Mouse (Mus musculus) stomach, postnatal 0 days (tissue): ENCODE results near the gene H2afv. TPM values are rescaled to one million over a fixed set of nuclear protein-coding genes. Genes with fewer than 3 reads are reported as not detected.
A peak's percentile ranks its signal among the peaks of the same experiment; 100 is the strongest.

Experiments used
- ATAC-seq: fragments of 200-750 bp; cut with Nextera tagmentation; 2 replicates; pipeline ENCODE4 v1.8.0; 2017; ENCODE audit not compliant: low FRiP score, low TSS enrichment
- DNase-seq: peaks from one replicate; pipeline ENCODE4 v3.0.0-alpha.2; 2016; ENCODE audit warnings: low spot score
- H3K27ac ChIP-seq: fragments of 300-500 bp; sonication (generic); replicated peaks from 2 replicates; pipeline ENCODE4 v1.5.1; 2014; ENCODE audit warnings: mild to moderate bottlenecking, control low read depth
- H3K27me3 ChIP-seq: fragments of 300-500 bp; sonication (generic); 2 replicates; pipeline ENCODE4 v1.6.1; 2014; ENCODE audit warnings: low read length; ENCODE audit not compliant: control insufficient read depth, insufficient read depth
- H3K36me3 ChIP-seq: fragments of 300-500 bp; sonication (generic); 2 replicates; pipeline ENCODE4 v1.6.1; 2014; ENCODE audit warnings: low read length, mixed read lengths; ENCODE audit not compliant: control insufficient read depth, insufficient read depth
- H3K4me1 ChIP-seq: fragments of 300-500 bp; sonication (generic); replicated peaks from 2 replicates; pipeline ENCODE4 v1.6.1; 2014; ENCODE audit warnings: antibody characterized with exemption; ENCODE audit not compliant: control insufficient read depth, insufficient read depth
- H3K4me2 ChIP-seq: fragments of 300-500 bp; sonication (generic); replicated peaks from 2 replicates; pipeline ENCODE4 v1.6.1; 2014; ENCODE audit warnings: low read depth, mild to moderate bottlenecking, control low read depth, moderate library complexity
- H3K4me3 ChIP-seq: fragments of 300-500 bp; sonication (generic); 2 replicates; pipeline ENCODE4 v1.5.1; 2014; ENCODE audit warnings: low read depth, low read length, control low read depth
- H3K9ac ChIP-seq: fragments of 300-500 bp; sonication (generic); 2 replicates; pipeline ENCODE4 v1.6.1; 2014; ENCODE audit warnings: mild to moderate bottlenecking, low read length, control low read depth, mixed read lengths
- H3K9me3 ChIP-seq: fragments of 300-500 bp; sonication (generic); 2 replicates; pipeline ENCODE4 v1.6.1; 2016; ENCODE audit warnings: low read length; ENCODE audit not compliant: control insufficient read depth
- CTCF ChIP-seq: IDR thresholded peaks from 2 replicates; pipeline ENCODE4 v1.5.1; 2016; ENCODE audit warnings: antibody characterized with exemption, low read depth, mild to moderate bottlenecking, moderate library complexity
- EP300 ChIP-seq: optimal IDR thresholded peaks from 2 replicates; pipeline ENCODE3; 2016; ENCODE audit warnings: antibody characterized with exemption
- WGBS: fragments of 180-500 bp; shearing (Covaris S2); extraction: QIAGEN DNeasy Blood & Tissue Kit; methylation state at CpG from one replicate; pipeline ENCODE4 v1.1.7; 2014; 5-methylcytosine and 5-hydroxymethylcytosine counted together
- polyA plus RNA-seq: library from polyadenylated mRNA; unstranded; fragments of >200 nt; fragmentation: Nextera tagmentation; extraction: Ambion mirVana; gene quantifications from 2 replicates; pipeline ENCODE4 v1.2.1, GENCODE M21; 2015

H2afv gene
- polyA plus RNA-seq, 1 experiment from 2014 or later: 198 TPM

DNA sequence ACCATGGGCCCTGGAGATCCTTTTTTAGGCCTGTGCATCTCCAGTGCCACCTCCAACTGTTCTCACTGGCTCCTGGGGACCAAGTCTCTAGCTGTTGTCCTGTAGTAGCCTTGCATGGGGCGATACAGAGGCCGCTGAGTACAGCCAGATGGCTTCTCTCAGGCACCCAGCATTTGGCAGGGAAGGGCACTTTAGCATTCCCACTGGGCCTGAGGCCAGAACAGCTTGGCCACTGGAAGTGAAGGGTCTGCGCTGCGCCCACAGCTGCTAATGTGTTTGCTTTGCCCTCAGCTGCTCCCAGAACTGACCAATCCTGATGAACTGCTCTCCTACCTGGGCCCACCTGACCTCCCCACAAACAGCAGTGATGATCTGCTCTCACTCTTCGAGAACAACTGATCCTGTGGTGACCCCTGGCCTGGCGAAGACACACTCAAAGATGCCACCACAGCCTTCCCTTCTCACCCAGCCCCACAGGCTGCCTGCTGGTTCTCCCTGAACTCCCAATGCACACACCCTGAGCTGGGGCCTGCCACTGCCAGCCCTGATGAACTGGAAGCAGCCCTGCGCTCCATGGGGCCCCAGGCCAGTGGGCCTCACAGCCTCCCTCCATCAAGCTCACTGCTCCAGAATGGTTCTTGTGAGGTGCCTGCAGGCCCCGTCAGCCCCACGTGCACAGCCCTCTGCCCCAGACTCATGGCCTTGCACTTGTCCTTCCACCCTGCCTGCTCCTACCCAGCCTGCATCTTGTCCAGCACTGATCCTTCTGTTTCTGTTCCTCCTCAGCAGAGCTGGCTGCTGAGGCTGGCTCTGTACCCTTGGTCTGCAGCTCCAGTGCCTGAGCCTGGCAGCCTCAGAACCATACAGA lies 39.3 kb downstream of the H2afv start:
- H3K9me3 ChIP-seq: no peaks in the 10 kb centered on the region
- peak overlapping the region; percentile 91 for H3K27ac ChIP-seq
- TF ChIP-seq EP300 (no peak), CTCF (no peak)
- no peak overlapping the region for H3K4me3 ChIP-seq
- DNase-seq (peak; percentile 49), ATAC-seq (no peak; the same call in 1 of the 2 replicates)
- H3K36me3 ChIP-seq: peaks cover 36% of the 10 kb centered on the region
- H3K4me2 ChIP-seq: no peak overlapping the region
- no peaks in the 10 kb centered on the region for H3K27me3 ChIP-seq
- H3K4me1 ChIP-seq: peaks cover 19% of the 10 kb centered on the region
- no peak overlapping the region for H3K9ac ChIP-seq
- 54% methylated on average over 9 of the region's 9 CpGs for WGBS

DNA sequence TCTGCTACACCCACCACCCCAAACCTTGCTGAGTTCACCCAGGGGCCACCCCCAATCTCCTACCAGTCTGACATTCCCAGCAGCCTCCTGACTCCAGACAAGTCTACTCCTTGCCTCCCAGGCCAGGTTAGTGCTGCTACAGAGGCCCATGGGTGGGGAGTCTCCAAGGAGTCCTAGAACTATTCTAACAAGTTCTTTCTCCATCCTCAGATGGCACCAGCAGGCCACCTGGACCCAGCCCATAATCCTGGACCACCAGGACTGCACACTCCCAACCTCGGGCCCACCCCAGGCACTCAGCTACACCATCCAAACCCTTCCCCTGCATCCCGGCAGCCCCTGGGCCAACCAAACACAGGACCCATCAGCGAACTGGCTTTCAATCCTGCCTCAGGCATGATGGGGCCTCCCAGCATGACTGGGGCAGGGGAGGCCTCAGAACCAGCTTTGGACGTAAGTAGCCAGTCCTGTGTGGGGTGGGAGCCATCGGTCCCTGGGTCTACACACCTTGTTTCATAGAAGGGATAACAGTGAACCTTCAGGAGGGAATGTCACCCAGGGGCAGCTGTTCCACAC lies 40.3 kb downstream of the H2afv start:
- Histone ChIP-seq H3K4me1 (peaks cover 19% of the 10 kb centered on the region), H3K27ac (peak overlapping the region; percentile 91), H3K4me2 (no peak overlapping the region), H3K9me3 (no peaks in the 10 kb centered on the region), H3K9ac (0 out of 2 replicates have a peak overlapping the region, but pooled peaks have one; percentile 8), H3K36me3 (peaks cover 41% of the 10 kb centered on the region), H3K4me3 (no peak overlapping the region), H3K27me3 (no peaks in the 10 kb centered on the region)
- ATAC-seq: no peak
- 90% methylated on average over 5 of the region's 5 CpGs for WGBS
- TF ChIP-seq CTCF: no peak
- TF ChIP-seq EP300: no peak
- no peak for DNase-seq

DNA sequence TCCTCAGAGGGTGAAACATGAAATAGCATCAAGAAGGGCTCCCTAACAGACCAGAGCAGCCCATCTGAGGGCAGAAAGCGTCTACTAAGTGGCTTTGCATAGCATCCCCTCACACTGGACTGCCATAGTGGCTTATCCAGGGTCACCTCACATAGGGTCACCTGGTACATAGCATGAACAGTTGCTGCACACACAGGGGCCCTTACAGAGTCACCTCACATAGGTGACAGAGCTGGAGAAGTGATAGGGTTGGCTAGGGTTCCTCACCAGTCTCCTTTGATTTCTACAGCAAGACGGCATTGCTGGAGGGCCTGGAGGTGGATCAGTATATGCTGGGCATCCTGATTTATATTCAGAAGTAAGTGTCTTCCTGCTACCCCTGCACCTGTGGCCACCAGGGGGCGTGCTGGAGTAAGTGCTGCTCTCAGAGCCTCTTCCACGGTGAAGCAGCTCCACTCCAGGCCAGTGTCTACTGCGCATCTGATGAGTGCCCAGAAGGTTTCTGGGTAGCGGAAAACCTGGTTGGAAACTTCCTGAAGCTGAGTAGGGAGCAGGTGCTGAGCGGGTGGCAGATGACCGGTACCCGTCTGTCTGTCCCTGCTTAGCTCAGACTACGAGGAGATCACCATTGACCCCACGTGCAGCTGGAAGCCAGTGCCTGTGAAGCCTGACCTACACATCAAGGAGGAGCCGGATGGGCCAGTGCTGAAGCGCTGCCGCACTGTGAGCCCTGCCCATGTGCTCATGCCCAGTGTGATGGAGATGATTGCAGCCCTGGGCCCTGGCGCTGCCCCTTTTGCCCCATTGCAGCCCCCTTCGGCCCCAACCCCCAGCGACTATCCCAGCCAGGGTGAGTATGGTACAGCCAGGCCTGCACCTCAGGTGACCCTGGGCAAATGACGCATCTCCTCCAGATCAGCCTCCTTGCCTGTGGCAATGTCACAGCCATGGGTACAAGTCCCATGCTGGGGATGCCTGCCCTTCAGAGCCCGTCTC lies 41.4 kb downstream of the H2afv start:
- H3K4me1 ChIP-seq: peaks cover 19% of the 10 kb centered on the region
- peaks cover 47% of the 10 kb centered on the region for H3K36me3 ChIP-seq
- TF ChIP-seq CTCF: peak; percentile 84
- no peak for TF ChIP-seq EP300
- no peak overlapping the region for H3K9ac ChIP-seq
- H3K4me3 ChIP-seq: no peak overlapping the region
- no peak overlapping the region for H3K4me2 ChIP-seq
- no peak overlapping the region for H3K27ac ChIP-seq
- DNase-seq: peak; percentile 81
- WGBS: 86% methylated on average over 19 of the region's 19 CpGs
- no peak for ATAC-seq
- H3K9me3 ChIP-seq: no peaks in the 10 kb centered on the region
- no peaks in the 10 kb centered on the region for H3K27me3 ChIP-seq

DNA sequence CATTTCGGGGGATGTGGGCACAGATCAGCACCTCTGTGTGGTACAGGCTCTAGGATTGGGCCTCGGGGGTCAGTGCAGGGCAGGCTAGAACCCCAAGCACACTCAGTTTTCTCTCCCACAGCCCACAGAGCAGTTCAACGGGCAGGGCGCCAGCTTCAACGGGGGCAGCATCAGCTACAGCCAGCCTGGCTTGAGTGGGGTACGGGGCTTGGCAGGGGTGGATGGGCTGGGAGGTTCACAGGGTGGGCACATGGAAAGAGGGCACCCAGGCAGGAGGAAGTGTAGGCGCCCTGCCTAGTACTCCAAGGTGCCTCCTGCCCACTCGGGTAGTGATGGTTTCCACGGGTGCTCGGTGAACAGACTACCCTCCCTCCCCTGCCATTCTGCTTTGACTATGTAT lies 46.1 kb downstream of the H2afv start:
- ATAC-seq: no peak
- H3K27ac ChIP-seq: no peak overlapping the region
- no peaks in the 10 kb centered on the region for H3K27me3 ChIP-seq
- no peak overlapping the region for H3K4me3 ChIP-seq
- no peaks in the 10 kb centered on the region for H3K4me1 ChIP-seq
- peaks cover 45% of the 10 kb centered on the region for H3K36me3 ChIP-seq
- no peak for DNase-seq
- H3K4me2 ChIP-seq: no peak overlapping the region
- TF ChIP-seq CTCF (no peak), EP300 (no peak)
- H3K9me3 ChIP-seq: no peaks in the 10 kb centered on the region
- H3K9ac ChIP-seq: no peak overlapping the region
- WGBS: 93% methylated on average over 10 of the region's 10 CpGs

DNA sequence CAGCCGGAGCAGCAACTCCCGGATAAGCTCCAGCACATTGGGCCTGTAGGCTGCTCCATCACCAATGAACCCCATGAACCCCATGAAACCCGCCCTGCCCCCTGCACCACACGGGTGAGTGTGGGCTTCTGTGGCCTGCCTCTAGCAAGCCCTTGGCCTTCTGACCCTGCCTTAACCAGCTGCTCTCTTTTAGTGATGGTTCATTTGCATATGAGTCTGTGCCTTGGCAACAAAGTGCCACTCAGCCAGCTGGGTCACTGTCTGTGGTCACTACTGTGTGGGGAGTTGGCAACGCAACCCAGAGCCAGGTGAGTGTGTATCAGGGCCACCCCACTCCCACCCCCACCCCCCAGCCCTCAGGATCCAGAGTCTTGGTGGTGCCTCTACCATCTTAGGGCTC lies 48.7 kb downstream of the H2afv start:
- H3K4me2 ChIP-seq: no peak overlapping the region
- H3K9me3 ChIP-seq: no peaks in the 10 kb centered on the region
- H3K9ac ChIP-seq: no peak overlapping the region; the same call in 1 of the 2 replicates
- H3K27ac ChIP-seq: no peak overlapping the region
- WGBS: 89% methylated on average over 5 of the region's 5 CpGs
- H3K4me1 ChIP-seq: no peaks in the 10 kb centered on the region; the same call in 1 of the 2 replicates
- H3K36me3 ChIP-seq: peaks cover 30% of the 10 kb centered on the region
- no peak overlapping the region for H3K4me3 ChIP-seq
- TF ChIP-seq CTCF (no peak), EP300 (no peak)
- no peaks in the 10 kb centered on the region for H3K27me3 ChIP-seq
- DNase-seq (no peak), ATAC-seq (no peak)
